ENCODE assay signal across 14 mouse cellular contexts in the genomic region with DNA sequence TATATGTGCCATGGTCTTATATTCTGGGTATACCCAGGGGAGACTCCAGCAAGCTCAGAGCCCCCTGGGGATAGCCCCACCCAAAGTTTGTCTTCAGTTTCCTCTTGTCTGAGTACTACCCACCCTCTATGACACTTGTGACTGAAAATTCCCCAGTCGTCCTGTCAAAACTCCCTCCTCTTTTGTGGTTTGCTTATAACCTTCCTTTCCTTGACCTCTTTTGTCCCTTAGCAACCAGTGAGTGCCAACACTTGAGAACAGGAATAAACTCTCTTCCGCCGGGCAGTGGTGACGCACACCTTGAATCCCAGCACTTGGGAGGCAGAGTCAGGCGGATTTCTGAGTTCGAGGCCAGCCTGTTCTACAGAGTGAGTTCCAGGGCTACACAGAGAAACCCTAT. TPM values are rescaled to one million over a fixed set of nuclear protein-coding genes. Genes with fewer than 3 reads are reported as not detected.
DNase-seq lines count a peak whose midpoint lies in the region; ATAC-seq lines count a peak whose summit lies in the region.
"Had no signal": no experiment of that assay in that cellular context is flagged by ENCODE, and none has a peak within 500 bp of the region (broad histone marks: within the 10 kb centered on the region; RNA-seq: fewer than 3 reads in every experiment).

No protein-coding gene starts in this region.

- H3K36me3 ChIP-seq in heart, embryonic 14.5 days (ENCODE audit: control insufficient read depth, insufficient read depth, low read length), result no peaks in the 10 kb centered on the region
- H3K36me3 ChIP-seq: G1E; hindbrain, embryonic 12.5 days; limb, embryonic 10.5 days had no signal

- no peak overlapping the region for H3K4me3 ChIP-seq in heart, embryonic 14.5 days (ENCODE audit: control insufficient read depth in 1 of 2, insufficient read depth in 1 of 2, low read depth in 1 of 2, low read length in 2 of 2)
- H3K4me3 ChIP-seq: hindbrain, embryonic 12.5 days; layer of hippocampus, adult 2 months; limb, embryonic 10.5 days had no signal

- H3K4me2 ChIP-seq in heart, embryonic 14.5 days (ENCODE audit: low read length), result no peak overlapping the region; the same call in 1 of the 2 replicates
- H3K4me2 ChIP-seq: hindbrain, embryonic 12.5 days had no signal

- H3K9me3 ChIP-seq in heart, embryonic 14.5 days (ENCODE audit: control insufficient read depth, low read length), result no peaks in the 10 kb centered on the region
- H3K9me3 ChIP-seq: hindbrain, embryonic 12.5 days; limb, embryonic 10.5 days had no signal

- no peaks in the 10 kb centered on the region for H3K27me3 ChIP-seq in heart, embryonic 14.5 days (ENCODE audit: control insufficient read depth, insufficient read depth, low read length)

- 0 out of 4 replicates have a peak overlapping the region, but pooled peaks have one; percentile 5 to 8 for H3K27ac ChIP-seq in heart, embryonic 14.5 days (replicated peaks in 1 of 2; ENCODE audit: control insufficient read depth in 1 of 2, insufficient read depth in 1 of 2, low read depth in 2 of 2, low read length in 2 of 2)
- H3K27ac ChIP-seq: hindbrain, embryonic 12.5 days; limb, embryonic 10.5 days had no signal

- DNase-seq in heart, postnatal 25 days (ENCODE audit: low spot score), result no peak
- peak; percentile 49 for DNase-seq in 3T3-L1 (ENCODE audit: low read depth, low spot score)
- DNase-seq in 416B (ENCODE audit: low read depth), result peak; percentile 53
- peak; percentile 68 for DNase-seq in lung, postnatal 25 days (ENCODE audit: low spot score)
- DNase-seq in urinary bladder, postnatal 36 days (ENCODE audit: low spot score in 2 of 2), result no peak
- no peak for DNase-seq in left cerebral cortex, adult 8-10 months (ENCODE audit: low spot score in 2 of 2)

- WGBS in heart, embryonic 14.5 days, result 29% methylated on average over 6 of the region's 6 CpGs

- H3K9ac ChIP-seq in heart, embryonic 14.5 days (ENCODE audit: low read length), result no peak overlapping the region
- H3K9ac ChIP-seq: hindbrain, embryonic 12.5 days had no signal

- ATAC-seq in heart, embryonic 14.5 days (ENCODE audit: insufficient number of reproducible peaks, insufficient read depth, low FRiP score, low read depth), result no peak
- ATAC-seq: CD4-positive, CD25-positive, alpha-beta regulatory T cell, adult 4 months; forebrain, embryonic 16.5 days; midbrain, embryonic 16.5 days had no signal

- peaks cover 12 to 16% of the 10 kb centered on the region in 2 experiments for H3K4me1 ChIP-seq in heart, embryonic 14.5 days (ENCODE audit: control insufficient read depth in 2 of 2, insufficient read depth in 2 of 2, low read length in 2 of 2)

- intact Hi-C loops in heart, postnatal 25 days (cut with DNase I), result loop anchor here (1.0 kb wide), 1 partner anchor 22 kb away; no protein-coding TSS in a partner anchor

RNA-seq across cellular contexts. Expression of gene Marveld1, which starts 3.1 kb away (rescaled TPM):
- polyA plus RNA-seq in heart, embryonic 14.5 days (2014; fragmentation: Nextera tagmentation; extraction: Ambion mirVana), result 17.8 and 25.0 TPM in 2 replicates
- total RNA-seq in heart, postnatal 25 days (2021), result 10 to 100 TPM; 20.9 to 24.3 TPM
- total RNA-seq in left cerebral cortex, adult 8-10 months (2022), result 10 to 100 TPM in 1 of 4 experiments, 1 to 10 TPM in 3; 8.7 to 10.2 (median 9.0) TPM
- polyA plus RNA-seq: G1E had no signal

RNA-seq across cellular contexts. Expression of gene Avpi1, which starts 15.2 kb away (rescaled TPM):
- polyA plus RNA-seq in heart, embryonic 14.5 days (2014; fragmentation: Nextera tagmentation; extraction: Ambion mirVana), result 36.0 and 38.2 TPM in 2 replicates
- 10 to 100 TPM in 1 of 2 experiments, 1 to 10 TPM in 1; 9.7 to 14.5 TPM for total RNA-seq in heart, postnatal 25 days (2021)
- total RNA-seq in left cerebral cortex, adult 8-10 months (2022), result 10 to 100 TPM; 28.3 to 30.5 (median 29.8) TPM

RNA-seq across cellular contexts. Expression of gene Zfyve27, which starts 19.7 kb away (rescaled TPM):
- 14.7 and 15.7 TPM in 2 replicates for polyA plus RNA-seq in heart, embryonic 14.5 days (2014; fragmentation: Nextera tagmentation; extraction: Ambion mirVana)
- 10 to 100 TPM; 18.3 to 23.0 TPM for total RNA-seq in heart, postnatal 25 days (2021)
- 100 to 1,000 TPM in 1 of 4 experiments, 10 to 100 TPM in 3; 78.2 to 101 (median 83.5) TPM for total RNA-seq in left cerebral cortex, adult 8-10 months (2022)

RNA-seq across cellular contexts. Expression of gene Pi4k2a, which starts 53.8 kb away (rescaled TPM):
- 19.2 and 20.2 TPM in 2 replicates for polyA plus RNA-seq in heart, embryonic 14.5 days (2014; fragmentation: Nextera tagmentation; extraction: Ambion mirVana)
- 10 to 100 TPM; 18.4 to 19.0 TPM for total RNA-seq in heart, postnatal 25 days (2021)
- total RNA-seq in left cerebral cortex, adult 8-10 months (2022), result 10 to 100 TPM; 64.0 to 69.1 (median 66.9) TPM

RNA-seq across cellular contexts. Expression of gene Morn4, which starts 57.9 kb away (rescaled TPM):
- polyA plus RNA-seq in heart, embryonic 14.5 days (2014; fragmentation: Nextera tagmentation; extraction: Ambion mirVana), result 14.0 and 15.6 TPM in 2 replicates
- total RNA-seq in heart, postnatal 25 days (2021), result 1 to 10 TPM; 3.3 to 3.7 TPM
- total RNA-seq in left cerebral cortex, adult 8-10 months (2022), result 10 to 100 TPM; 64.8 to 72.4 (median 68.3) TPM

Comparison
In these comparisons a context has a peak if more than half of its experiments do, and no peak if none do; other contexts are left out.
1. DNase-seq: peak in 3T3-L1 (single experiment), 416B (single experiment) and lung, postnatal 25 days (single experiment); none in heart, postnatal 25 days (single experiment), urinary bladder, postnatal 36 days (0 of 2) and left cerebral cortex, adult 8-10 months (0 of 2).